Mouse (Mus musculus) forebrain, embryonic 13.5 days (tissue): Measurements from ENCODE around the gene Zfp810. TPM values are rescaled to one million over a fixed set of nuclear protein-coding genes. Genes with fewer than 3 reads are reported as not detected.
"Not testable (repeated sequence)": the region's sequence is repeated elsewhere in the genome, so short reads cannot be mapped to it uniquely, and the experiment has no call there.

Experiments used
- ATAC-seq: fragments of 200-750 bp; cut with Nextera tagmentation; 2 replicates; pipeline ENCODE4 v1.8.0; 2017
- H3K27ac ChIP-seq: fragments of 300-500 bp; sonication (generic); 2 replicates; pipeline ENCODE4 v1.5.1; 2015; ENCODE audit warnings: inconsistent platforms, mild to moderate bottlenecking, moderate library complexity
- H3K27me3 ChIP-seq: fragments of 300-500 bp; sonication (generic); 2 replicates; pipeline ENCODE4 v1.6.1; 2015; ENCODE audit warnings: mild to moderate bottlenecking, inconsistent platforms
- H3K36me3 ChIP-seq: fragments of 300-500 bp; sonication (generic); 2 replicates; pipeline ENCODE4 v1.6.1; 2015; ENCODE audit warnings: mild to moderate bottlenecking, inconsistent platforms; ENCODE audit not compliant: poor library complexity, severe bottlenecking
- H3K4me1 ChIP-seq: fragments of 300-500 bp; sonication (generic); 2 replicates; pipeline ENCODE4 v1.6.1; 2015; ENCODE audit warnings: inconsistent platforms
- H3K4me2 ChIP-seq: fragments of 300-500 bp; sonication (generic); 2 replicates; pipeline ENCODE4 v1.6.1; 2015; ENCODE audit warnings: inconsistent platforms, mild to moderate bottlenecking, moderate library complexity
- H3K4me3 ChIP-seq: fragments of 300-500 bp; sonication (generic); 2 replicates; pipeline ENCODE4 v1.5.1; 2015; ENCODE audit warnings: mild to moderate bottlenecking, inconsistent platforms
- H3K9ac ChIP-seq: fragments of 300-500 bp; sonication (generic); 2 replicates; pipeline ENCODE4 v1.6.1; 2015; ENCODE audit warnings: mild to moderate bottlenecking, inconsistent platforms
- H3K9me3 ChIP-seq: fragments of 300-500 bp; sonication (generic); replicated peaks from 2 replicates; pipeline ENCODE4 v1.6.1; 2016; ENCODE audit warnings: inconsistent platforms
- WGBS: fragments of 180-500 bp; shearing (Covaris S2); methylation state at CpG from one replicate; pipeline ENCODE4 v1.1.7; 2015; 5-methylcytosine and 5-hydroxymethylcytosine counted together
- polyA plus RNA-seq: library from polyadenylated mRNA; unstranded; fragments of >200 nt; fragmentation: Nextera tagmentation; extraction: Ambion mirVana; gene quantifications from 2 replicates; pipeline ENCODE4 v1.2.1, GENCODE M21; 2015

Zfp810 gene
- polyA plus RNA-seq, 1 experiment from 2014 or later: 32.9 TPM

GRCm38 (mm10) chr9:22316047-22316446, 8.6 kb upstream of the Zfp810 start:
- H3K9me3 ChIP-seq, H3K27me3 ChIP-seq, H3K9ac ChIP-seq, H3K36me3 ChIP-seq, ATAC-seq, H3K4me3 ChIP-seq, H3K27ac ChIP-seq, H3K4me2 ChIP-seq, H3K4me1 ChIP-seq: not testable (repeated sequence)
- 64% methylated on average over 5 of the region's 5 CpGs for WGBS

DNA sequence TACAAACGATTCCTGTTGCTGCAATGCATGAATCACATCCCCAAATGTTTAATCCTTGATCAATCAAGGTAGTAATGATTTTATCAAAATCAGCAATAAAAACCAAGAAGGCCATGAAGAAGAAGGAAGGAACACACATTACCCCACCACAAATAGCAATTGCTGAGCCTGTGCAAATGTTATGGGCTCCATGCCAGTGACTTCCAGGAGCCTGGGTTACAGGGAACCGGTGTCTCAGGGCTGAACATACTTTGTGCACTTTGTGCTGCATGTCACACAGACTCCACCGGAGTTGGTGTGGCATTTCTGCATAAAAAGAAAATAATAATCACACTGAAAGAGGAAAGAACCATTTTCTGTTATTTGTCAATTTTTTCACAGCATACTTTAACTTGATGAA, 6.6 kb upstream of the Zfp810 start:
- H3K27ac ChIP-seq: no peak overlapping the region

DNA sequence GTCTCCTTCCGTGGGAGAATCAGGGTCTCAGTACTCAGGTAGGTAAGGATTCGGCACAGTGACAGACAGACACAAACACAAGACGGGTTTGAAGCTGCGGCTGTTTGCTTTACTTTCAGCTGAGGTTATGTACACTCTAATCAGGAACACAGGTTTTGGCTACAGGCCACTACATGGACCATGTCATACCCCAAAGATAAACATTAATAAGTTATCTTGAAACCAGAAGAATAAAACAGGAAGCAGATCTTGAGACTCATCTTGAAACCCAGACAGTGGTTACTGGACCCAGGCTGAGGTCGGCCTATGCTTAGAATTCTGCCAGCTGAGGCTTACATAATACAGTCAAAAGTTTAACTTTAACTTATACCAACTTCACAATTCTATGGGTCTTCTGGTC, 5.8 kb upstream of the Zfp810 start:
- no peaks in the 10 kb centered on the region for H3K4me1 ChIP-seq

More for the DNA sequence above, 6.6 kb upstream of the Zfp810 start:
- ATAC-seq: no peak
- no peaks in the 10 kb centered on the region for H3K4me1 ChIP-seq
- WGBS: 84% methylated on average over 3 of the region's 3 CpGs
- H3K36me3 ChIP-seq: no peaks in the 10 kb centered on the region
- H3K27me3 ChIP-seq: no peaks in the 10 kb centered on the region
- peaks cover 6% of the 10 kb centered on the region; the same call in 1 of the 2 replicates for H3K9me3 ChIP-seq
- no peak overlapping the region for H3K9ac ChIP-seq
- H3K4me2 ChIP-seq: no peak overlapping the region
- no peak overlapping the region for H3K4me3 ChIP-seq

DNA sequence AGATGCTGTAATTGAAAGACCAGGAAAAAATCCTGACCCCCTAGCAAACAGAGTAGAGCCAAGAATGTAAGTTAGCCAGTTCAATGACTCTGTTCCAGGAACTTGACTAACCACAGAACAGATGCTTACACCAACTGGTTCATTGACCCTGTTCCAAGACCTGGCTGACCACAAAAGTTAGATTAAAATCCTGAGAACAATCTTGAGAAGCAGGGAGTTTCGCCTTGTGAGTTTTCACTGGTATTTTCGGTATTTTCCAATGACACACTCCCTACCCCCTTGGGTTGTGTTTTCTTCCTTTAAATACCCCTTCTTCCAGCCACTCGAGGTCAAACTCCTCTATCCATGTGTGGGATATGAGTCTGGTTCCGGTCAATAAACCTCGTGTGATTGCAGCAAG, 2.2 kb upstream of the Zfp810 start:
- Histone ChIP-seq H3K4me3 (no peak overlapping the region), H3K9me3 (peaks cover under 1% of the 10 kb centered on the region), H3K27me3 (no peaks in the 10 kb centered on the region), H3K4me1 (peaks cover 16% of the 10 kb centered on the region), H3K9ac (no peak overlapping the region), H3K36me3 (peaks cover 7% of the 10 kb centered on the region), H3K4me2 (no peak overlapping the region), H3K27ac (no peak overlapping the region)
- WGBS: 94% methylated on average over 5 of the region's 5 CpGs
- no peak for ATAC-seq

More for the DNA sequence above, 5.8 kb upstream of the Zfp810 start:
- Histone ChIP-seq H3K9ac (no peak overlapping the region), H3K27ac (no peak overlapping the region), H3K4me2 (no peak overlapping the region), H3K36me3 (no peaks in the 10 kb centered on the region), H3K9me3 (peaks cover 6% of the 10 kb centered on the region; the same call in 1 of the 2 replicates), H3K27me3 (no peaks in the 10 kb centered on the region), H3K4me3 (no peak overlapping the region)
- 89% methylated on average over 5 of the region's 5 CpGs for WGBS
- no peak for ATAC-seq

DNA sequence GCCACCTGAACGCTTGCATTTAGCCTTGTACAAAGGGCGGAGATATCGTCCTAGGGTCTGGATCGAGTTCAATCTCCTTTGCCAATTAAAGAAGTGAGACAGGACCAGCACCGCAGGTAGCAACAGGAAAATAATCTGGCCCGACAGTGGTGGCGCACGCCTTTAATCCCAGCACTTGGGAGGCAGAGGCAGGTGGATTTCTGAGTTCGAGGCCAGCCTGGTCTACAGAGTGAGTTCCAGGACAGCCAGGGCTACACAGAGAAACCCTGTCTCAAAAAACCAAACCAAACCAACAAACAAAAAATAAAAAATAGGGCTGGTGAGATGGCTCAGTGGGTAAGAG, 443 bp upstream of the Zfp810 start:
- Histone ChIP-seq H3K9me3 (peaks cover 17% of the 10 kb centered on the region), H3K4me3 (peak overlapping the region; percentile 84), H3K4me2 (peak overlapping the region; percentile 76), H3K9ac (peak overlapping the region; percentile 99), H3K4me1 (peaks cover 16% of the 10 kb centered on the region), H3K27ac (peak overlapping the region; percentile 31; the same call in 1 of the 2 replicates), H3K36me3 (peaks cover 25% of the 10 kb centered on the region)
- 10% methylated on average over 9 of the region's 9 CpGs for WGBS
- not testable (repeated sequence) for H3K27me3 ChIP-seq, ATAC-seq

GRCm38 (mm10) chr9:22306726-22307125, 722 bp downstream of the Zfp810 start:
- ATAC-seq: 0 out of 2 replicates have a peak, but pooled peaks have one; percentile 23
- peak overlapping the region; percentile 76 for H3K4me2 ChIP-seq
- H3K4me3 ChIP-seq: peak overlapping the region; percentile 84
- H3K36me3 ChIP-seq: peaks cover 36% of the 10 kb centered on the region
- WGBS: 20% methylated on average over 6 of the region's 6 CpGs
- H3K9me3 ChIP-seq: peaks cover 17% of the 10 kb centered on the region
- H3K27ac ChIP-seq: peak overlapping the region; percentile 88
- peak overlapping the region; percentile 99 for H3K9ac ChIP-seq
- H3K27me3 ChIP-seq: no peaks in the 10 kb centered on the region
- peaks cover 16% of the 10 kb centered on the region for H3K4me1 ChIP-seq

GRCm38 (mm10) chr9:22302199-22302598, 5.2 kb downstream of the Zfp810 start:
- Histone ChIP-seq H3K9me3 (peaks cover 17% of the 10 kb centered on the region), H3K4me3 (no peak overlapping the region), H3K4me2 (no peak overlapping the region), H3K27me3 (no peaks in the 10 kb centered on the region), H3K27ac (no peak overlapping the region), H3K4me1 (peaks cover 16% of the 10 kb centered on the region), H3K36me3 (peaks cover 77% of the 10 kb centered on the region), H3K9ac (no peak overlapping the region)
- 96% methylated on average over 1 of the region's 1 CpGs for WGBS
- ATAC-seq: no peak

DNA sequence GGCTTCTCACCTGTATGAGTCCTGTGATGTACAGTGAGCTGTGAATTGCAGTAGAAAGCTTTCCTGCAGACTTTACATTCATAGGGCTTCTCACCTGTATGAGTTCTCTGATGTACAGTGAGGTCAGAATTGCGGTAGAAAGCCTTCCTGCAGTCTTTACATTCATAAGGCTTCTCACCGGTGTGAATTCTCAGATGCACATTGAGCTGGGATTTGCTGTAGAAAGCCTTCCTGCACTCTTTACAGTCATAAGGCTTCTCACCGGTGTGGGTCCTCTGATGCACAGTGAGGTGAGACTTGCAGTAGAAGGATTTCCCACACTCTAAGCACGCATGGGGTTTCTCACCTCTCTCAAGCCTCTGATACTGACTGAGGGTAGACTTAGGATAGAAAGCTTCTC, 28.7 kb downstream of the Zfp810 start:
- no peak overlapping the region for H3K27ac ChIP-seq
- H3K9me3 ChIP-seq: peaks cover 74% of the 10 kb centered on the region
- no peaks in the 10 kb centered on the region for H3K27me3 ChIP-seq
- H3K4me1 ChIP-seq: no peaks in the 10 kb centered on the region
- no peak overlapping the region for H3K4me2 ChIP-seq
- 98% methylated on average over 4 of the region's 4 CpGs for WGBS
- H3K4me3 ChIP-seq: no peak overlapping the region
- no peak overlapping the region for H3K9ac ChIP-seq
- peaks cover 86% of the 10 kb centered on the region for H3K36me3 ChIP-seq
- no peak for ATAC-seq

GRCm38 (mm10) chr9:22268886-22269285, 38.6 kb downstream of the Zfp810 start:
- peaks cover 10% of the 10 kb centered on the region for H3K9me3 ChIP-seq
- no peak overlapping the region for H3K4me3 ChIP-seq
- no peak overlapping the region for H3K9ac ChIP-seq
- H3K4me1 ChIP-seq: no peaks in the 10 kb centered on the region
- H3K27me3 ChIP-seq: no peaks in the 10 kb centered on the region
- no peak overlapping the region for H3K4me2 ChIP-seq
- H3K36me3 ChIP-seq: peaks cover 8% of the 10 kb centered on the region
- ATAC-seq: no peak
- 97% methylated on average over 1 of the region's 1 CpGs for WGBS
- no peak overlapping the region for H3K27ac ChIP-seq

DNA sequence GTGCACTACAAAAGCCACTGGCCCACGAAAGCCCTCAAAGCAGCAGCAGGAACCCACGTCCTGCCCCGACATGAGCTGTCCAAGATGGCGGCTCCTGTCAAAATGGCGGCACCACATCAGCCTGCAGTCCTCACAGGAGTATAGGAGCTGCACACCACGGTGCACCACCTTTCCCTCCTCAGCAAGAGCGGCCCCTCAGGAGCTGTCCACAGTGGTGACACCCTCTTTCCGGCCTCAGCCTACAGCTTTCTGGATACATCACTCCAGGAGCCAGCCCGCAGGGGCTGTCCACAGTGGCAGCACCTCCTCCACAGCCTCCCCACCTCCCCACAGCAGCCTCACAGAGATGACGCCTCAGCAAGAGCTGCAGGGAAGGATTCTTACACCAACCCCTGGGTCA, 44.8 kb downstream of the Zfp810 start:
- Histone ChIP-seq H3K9me3 (no peaks in the 10 kb centered on the region; the same call in 1 of the 2 replicates), H3K4me1 (0 out of 2 replicates have a peak, but pooled peaks cover 4% of the 10 kb centered on the region), H3K4me3 (no peak overlapping the region), H3K27ac (no peak overlapping the region), H3K27me3 (no peaks in the 10 kb centered on the region), H3K36me3 (peaks cover 6% of the 10 kb centered on the region; the same call in 1 of the 2 replicates), H3K9ac (no peak overlapping the region), H3K4me2 (no peak overlapping the region)
- 90% methylated on average over 10 of the region's 10 CpGs for WGBS
- no peak for ATAC-seq

DNA sequence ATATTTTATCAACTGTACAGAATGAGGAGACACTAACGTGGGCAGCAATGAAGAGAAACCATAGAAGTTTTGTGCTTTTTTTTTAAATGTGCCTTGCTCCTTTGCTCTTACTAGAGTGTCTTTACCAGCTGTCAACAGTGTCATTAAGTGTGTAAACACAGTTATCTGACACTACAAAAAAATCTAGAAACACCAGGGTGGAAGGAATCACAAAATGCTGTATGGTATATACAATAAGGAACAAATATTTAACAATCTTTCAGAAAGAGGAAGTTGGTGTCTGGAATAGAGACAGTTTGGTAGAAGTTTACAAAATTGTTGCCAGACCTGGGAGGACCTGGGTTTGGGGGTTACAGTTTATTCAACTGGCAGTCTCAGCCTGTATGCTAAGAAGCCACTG, 45.9 kb downstream of the Zfp810 start:
- 0 out of 2 replicates have a peak, but pooled peaks cover 4% of the 10 kb centered on the region for H3K4me1 ChIP-seq
- no peak overlapping the region for H3K9ac ChIP-seq
- peaks cover 16% of the 10 kb centered on the region for H3K36me3 ChIP-seq
- H3K27me3 ChIP-seq: no peaks in the 10 kb centered on the region
- H3K9me3 ChIP-seq: no peaks in the 10 kb centered on the region; the same call in 1 of the 2 replicates
- no peak overlapping the region for H3K27ac ChIP-seq
- ATAC-seq: no peak
- no peak overlapping the region for H3K4me2 ChIP-seq
- no peak overlapping the region for H3K4me3 ChIP-seq
- WGBS: 80% methylated on average over 1 of the region's 1 CpGs

DNA sequence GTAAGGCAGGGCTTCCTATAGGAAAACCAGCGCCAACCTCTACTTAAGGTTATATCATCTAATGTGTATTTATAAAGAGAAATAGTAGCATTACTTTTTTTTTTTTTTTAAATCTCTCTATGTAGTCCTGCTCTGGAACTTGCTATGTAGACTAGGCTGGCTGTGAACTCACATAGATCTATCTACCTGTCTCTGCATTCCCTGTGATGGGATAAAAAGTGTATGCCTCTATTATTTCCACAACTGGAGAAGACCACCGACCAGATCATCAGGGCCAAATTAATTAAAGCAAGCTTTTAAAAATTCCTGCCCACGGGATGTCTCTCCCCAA, 47.4 kb downstream of the Zfp810 start:
- Histone ChIP-seq H3K36me3 (peaks cover 31% of the 10 kb centered on the region), H3K27ac (no peak overlapping the region), H3K4me2 (peak overlapping the region; percentile 71), H3K9me3 (peaks cover 9% of the 10 kb centered on the region; the same call in 1 of the 2 replicates), H3K9ac (no peak overlapping the region), H3K27me3 (no peaks in the 10 kb centered on the region), H3K4me3 (peak overlapping the region; percentile 66), H3K4me1 (0 out of 2 replicates have a peak, but pooled peaks cover 4% of the 10 kb centered on the region)
- 29% methylated on average over 3 of the region's 3 CpGs for WGBS
- no peak for ATAC-seq
